Mouse (Mus musculus) granulocyte monocyte progenitor cell, adult 5-6 weeks (primary cell): Measurements from ENCODE around the gene Twsg1. TPM values are rescaled to one million over a fixed set of nuclear protein-coding genes. Genes with fewer than 3 reads are reported as not detected.

Experiments used
- ATAC-seq: replicated peaks from 2 replicates; pipeline ENCODE4 v1.8.0; 2016; ENCODE audit warnings: mild to moderate bottlenecking, moderate TSS enrichment, inconsistent platforms; ENCODE audit not compliant: poor library complexity, severe bottlenecking
- total RNA-seq, 2 experiments: library from RNA; stranded (forward) in 1 of 2; stranded (reverse) in 1 of 2; fragments of 200-712, 200-1000 nt in 1 of 2; fragments of >200 nt in 1 of 2; fragmentation: Nextera tagmentation in 1 of 2; gene quantifications; 2 replicates each; pipeline ENCODE4 v1.2.3; 2014 to 2017

The Twsg1 gene
- total RNA-seq, 2 experiments from 2014 or later: 10.5 to 28.0 TPM

DNA sequence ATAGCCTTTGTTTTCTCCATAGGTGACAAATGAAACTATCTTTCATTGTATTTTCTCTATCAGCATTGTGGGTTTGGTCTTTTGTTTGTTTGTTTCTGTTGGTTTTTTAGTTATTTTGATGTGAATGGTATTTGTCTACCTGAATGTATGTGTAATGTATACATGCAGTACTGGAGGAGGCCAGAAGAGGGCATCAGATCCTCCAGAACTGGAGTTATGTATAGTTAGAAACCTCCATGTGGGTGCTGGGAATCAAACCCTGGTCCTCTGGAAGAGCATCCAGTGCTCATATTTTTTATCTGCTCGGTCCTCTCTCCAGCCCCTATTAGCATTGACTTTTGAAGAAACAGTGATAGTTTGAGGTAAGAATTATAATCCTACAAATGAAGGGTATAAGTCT, 48.0 kb downstream of the Twsg1 start:
- no peak for ATAC-seq

DNA sequence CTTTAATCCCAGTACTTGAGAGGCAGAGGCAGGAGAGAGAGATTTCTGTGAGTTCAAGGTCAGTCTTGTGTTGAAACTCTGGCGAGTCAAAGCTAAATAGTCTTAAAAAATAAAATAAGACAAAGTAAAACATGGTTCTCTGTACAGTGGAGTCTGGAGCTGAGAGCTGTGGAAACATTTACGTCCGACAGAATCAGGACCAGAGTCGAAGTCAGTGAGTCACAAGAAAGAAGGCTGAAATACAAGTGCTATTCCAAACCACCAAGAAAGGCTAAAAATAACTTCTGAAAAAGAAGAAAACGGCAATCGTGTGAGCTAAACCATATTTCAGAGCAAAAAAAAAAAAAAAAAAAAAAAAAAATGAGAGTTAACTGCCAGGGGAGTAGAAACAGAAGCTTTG, 48.7 kb downstream of the Twsg1 start:
- no peak for ATAC-seq

DNA sequence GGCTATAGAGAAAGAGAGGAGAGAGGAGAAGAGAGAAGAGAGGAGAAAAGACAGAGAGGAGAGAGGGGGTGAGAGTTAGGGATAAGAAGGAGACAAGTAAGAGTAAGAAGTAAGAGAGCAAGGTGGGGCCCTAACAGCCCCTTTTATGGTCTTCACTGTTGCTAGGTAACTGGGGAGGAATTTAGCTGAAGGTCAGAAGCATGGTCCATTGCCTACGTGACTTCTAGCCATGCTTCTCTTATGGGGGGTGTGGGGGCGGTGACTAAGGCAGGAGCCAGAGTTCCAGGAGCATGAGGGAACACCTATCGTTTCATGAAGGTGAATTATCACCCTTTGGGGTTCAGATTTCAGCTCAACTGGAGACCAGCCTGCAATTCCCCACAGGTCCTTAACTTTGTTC, 55.0 kb downstream of the Twsg1 start:
- no peak for ATAC-seq

DNA sequence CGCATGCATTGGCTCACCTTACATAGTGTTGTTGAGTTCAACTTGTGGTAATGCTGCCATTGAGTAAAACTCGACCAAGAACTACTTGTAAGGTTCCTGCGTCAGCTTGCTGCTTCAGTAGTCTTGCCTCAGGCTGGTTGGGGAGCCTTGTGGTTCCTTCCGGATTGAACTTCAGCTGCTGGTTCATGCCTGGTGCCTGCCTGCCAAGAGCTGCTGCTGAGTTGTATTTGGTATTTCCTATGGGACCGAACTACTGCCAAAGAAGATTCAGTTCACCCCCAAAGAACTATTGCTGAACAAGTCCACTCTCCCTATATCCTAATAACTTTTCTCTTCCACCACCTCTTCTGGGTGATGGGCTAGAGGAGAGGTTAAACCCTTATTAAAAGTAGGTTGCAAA, 61.5 kb downstream of the Twsg1 start:
- no peak for ATAC-seq

DNA sequence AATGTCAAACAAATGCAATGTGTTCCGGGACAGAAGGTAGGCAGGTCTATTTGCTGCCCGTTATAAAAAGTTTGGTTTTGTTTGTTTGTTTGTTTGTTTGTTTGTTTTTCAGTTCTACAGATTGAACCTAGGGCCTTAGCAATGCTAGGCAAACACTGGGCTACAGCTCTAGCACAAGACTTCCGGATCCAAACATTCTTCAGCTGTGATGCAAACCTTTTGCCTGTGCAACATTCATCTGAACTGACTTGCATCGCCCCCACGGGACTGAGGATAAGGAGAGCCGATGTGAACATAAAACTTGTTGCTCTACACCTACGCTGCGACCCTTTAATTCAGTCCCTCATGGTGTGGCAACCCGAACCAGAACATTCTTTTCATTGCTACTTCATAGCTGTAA, 64.5 kb downstream of the Twsg1 start:
- peak; percentile 10; the same call in 1 of the 2 replicates for ATAC-seq

DNA sequence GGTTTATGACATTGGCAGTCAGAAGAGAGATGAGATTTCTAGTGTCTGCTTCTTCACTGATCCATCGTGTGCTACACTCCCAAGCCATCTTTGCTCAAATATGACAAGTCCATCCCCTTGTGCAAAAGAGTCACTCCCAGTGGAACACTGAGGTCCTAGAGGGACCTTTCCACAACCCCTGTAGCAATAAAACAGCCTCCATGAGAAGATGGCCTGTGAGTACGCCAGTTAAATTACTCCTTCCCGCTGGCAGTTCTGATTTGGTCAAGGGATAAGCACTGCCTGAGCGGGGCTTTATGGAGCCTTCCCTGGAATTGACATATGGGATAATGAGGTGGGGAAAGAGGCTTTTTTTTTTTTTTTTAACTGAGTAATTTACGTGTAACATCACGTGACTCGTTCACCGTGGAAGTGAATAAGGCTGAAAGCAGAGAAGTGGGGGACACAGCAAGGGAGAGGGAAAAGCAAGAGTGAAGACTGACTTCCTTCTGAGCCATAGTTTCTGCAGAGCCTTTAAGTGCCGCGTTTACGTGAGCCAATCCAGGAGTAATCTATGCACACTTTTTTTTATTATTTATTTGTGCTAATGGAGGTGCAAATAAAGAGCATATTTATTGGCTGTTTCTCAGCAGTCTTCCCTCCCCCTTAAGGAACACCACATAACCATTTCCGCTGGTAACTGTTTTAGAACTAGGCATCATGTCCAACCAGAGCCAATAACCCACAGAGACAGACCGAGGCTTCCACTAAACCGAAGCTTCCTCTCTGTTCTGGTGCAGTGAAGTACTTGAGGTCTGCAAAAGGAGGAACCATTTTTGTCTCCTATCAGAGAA, 65.1 kb downstream of the Twsg1 start, which contains the start of gene Ralbp1:
TSS of gene Ralbp1 (minus strand) at position 102 of the 833 bp plus-strand sequence.
- peak; percentile 50 for ATAC-seq

DNA sequence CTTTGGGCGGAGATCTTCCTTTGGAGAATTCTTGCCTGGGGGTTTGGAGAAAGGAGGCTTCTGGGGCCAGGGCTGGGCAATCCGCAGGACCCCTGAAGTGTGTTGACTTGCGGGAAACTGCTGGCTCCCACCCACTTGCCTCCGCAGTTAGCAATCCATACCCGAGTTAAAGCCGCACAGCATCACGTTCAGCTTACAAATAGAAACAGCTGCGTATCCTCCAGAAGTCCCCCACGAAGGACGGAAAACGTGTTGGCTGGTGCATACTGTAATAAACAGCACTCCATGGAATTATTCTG, 65.7 kb downstream of the Twsg1 start:
- ATAC-seq: no peak

DNA sequence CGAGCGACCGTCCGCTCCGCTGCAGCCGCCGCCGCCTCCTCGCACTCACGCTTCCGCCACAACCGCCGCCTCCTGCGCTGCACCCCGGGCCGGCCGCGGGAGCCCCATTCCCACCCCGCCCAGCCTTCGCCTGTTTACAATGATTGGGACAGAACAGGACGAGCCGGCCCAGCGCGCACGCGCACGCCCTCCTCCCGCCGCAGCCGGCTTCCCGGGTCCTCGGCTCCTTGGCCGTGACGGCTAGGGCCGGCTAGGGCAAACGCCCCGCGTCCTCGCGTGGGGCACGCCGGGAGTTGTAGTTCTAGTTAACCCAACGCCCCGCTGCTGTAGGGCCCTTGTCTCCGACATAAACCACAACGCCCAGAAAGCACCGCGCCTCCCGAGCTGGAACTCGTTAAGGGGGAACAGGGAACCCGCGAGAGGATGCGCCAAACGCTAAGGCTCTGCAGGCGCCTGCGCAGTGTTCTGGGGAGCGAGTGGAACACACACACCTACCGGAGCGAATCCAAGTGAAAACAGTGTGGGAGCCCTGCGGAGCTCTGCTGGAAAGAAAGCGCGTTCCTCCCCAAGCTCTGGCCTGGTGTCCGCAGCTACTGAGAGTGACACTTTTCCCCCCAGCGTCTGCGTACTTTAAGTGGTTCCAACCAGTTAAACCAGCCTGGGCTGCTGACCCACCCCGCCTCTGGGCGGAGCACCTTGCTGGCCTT, 66.2 kb downstream of the Twsg1 start:
- peak; percentile 80 for ATAC-seq

DNA sequence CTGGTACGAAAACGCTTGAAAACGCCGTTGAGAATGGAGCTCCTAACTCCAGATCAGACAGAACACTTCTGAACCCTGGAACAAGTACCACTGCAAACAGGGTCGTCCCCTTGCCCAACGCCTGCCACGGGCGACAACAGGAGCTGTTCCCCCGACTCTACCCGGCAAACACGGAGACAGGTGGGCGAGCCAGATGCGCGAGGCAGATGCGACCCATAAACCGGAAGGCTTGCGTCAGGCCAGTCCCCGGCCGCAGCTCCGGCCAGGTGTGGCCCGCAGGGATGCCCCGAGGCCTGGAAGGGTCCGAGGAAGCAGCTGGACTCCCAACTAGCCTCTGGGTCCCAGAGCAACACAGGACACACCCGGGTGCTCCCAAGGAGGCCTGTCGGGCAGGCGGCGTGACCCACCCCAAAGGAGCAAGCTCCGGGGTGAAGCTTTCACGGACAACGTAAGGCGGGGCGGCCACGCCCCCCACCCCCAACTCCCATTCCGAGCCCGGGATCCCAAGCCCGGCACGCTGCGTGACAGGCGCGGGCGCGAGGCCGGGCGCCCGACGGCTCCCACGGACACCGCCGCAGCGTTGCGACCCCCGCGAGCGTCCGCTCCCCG, 66.9 kb downstream of the Twsg1 start:
- ATAC-seq: peak; percentile 15

DNA sequence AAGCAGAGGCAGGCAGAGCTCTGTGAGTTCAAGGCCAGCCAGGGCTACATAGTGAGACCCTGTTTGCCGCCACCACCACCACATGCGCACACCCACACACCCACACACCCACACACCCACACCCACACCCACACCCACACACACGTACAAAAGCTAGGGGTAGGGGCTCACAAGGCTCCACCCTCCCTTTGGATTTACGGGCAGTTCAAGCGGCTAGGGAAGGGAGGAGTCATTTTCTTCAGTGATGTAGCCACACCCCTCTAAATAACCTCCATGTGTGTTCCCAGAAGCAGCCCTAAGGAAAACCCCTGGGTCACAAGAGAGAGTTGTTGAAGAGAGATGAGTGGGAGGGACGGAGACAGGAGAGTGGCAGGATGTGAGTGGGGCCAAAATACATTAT, 74.0 kb downstream of the Twsg1 start:
- no peak for ATAC-seq

DNA sequence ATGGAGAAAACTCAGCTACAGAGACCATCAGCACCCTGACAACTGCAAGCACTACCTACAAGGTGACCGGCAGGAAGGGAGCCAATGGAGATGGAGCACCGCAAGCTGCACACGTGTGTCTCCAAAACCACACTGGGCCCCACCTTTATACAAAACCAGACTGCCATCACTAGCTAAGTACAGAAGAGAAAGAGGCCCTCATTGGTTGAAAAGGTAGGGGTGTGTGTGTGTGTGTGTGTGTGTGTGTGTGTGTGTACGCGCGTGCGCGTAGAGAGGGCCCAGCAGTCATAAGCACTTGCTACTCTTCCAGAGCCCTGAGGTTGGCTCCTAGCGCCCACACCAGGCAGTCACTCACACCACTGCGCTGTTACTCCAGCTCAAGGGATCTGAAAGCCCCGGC, 77.2 kb downstream of the Twsg1 start:
- no peak for ATAC-seq

DNA sequence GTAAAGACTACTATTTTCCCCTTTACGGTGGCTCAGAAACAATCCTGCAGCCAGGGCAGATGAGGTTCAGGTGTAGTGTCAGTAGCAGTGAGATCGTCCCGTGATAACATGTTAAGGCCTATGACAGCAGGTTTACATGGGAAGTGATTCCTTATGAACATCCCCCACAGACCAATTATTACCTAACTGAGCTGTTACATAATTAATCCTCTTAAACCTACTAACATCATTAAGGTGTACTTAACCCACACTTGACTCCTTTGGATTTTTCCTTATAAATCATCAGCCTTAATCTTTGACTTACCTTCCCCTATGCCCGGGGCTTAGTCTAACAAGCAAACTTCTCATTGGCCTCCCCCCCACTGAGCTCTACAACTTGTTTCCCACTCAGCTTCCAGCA, 77.9 kb downstream of the Twsg1 start:
- ATAC-seq: no peak

DNA sequence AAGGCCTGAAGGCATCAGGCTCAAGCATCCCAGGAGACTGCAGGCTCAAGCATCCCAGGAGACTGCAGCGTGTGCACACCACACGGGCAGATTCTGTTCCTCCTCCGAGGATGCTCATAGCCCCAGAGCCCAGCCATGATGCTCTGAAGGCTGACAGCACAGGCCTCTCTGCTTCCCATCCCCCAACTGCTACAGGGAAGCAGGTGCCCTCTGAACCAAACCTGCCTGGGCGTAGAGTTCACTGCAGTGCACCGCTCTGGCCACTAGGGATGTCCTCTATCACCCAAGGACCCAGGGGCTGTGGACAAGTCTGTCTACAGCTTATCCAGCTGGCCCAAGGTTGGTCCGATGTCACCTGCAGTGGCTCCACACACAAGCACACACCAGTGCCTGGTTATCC, 78.4 kb downstream of the Twsg1 start:
- ATAC-seq: peak; percentile 74

DNA sequence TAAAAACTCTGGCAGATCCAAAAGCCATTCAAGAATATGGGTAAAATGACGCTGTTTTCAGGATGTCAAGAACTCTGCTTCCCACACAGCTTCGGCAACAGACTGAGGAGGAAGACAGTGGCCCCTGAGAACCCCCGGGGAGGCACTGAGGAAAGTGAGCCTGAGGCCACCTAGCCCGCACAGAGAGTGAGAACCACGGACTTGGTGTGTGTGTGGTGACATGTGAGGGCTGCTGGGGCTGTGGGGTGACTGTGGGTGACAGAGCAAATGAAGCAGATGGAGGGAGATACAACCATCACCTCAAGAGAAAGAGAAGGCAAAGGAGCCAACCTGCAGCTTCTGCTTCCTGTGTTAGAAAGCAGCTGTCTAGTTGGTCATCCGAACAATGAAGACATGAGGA, 79.0 kb downstream of the Twsg1 start:
- ATAC-seq: no peak

Other genes starting within 250 kb of the Twsg1 start
- 48.3 and 56.7 TPM in 2 replicates for gene Rab31, start 178.5 kb downstream of the Twsg1 start, total RNA-seq (2014; fragmentation: Nextera tagmentation)
- 73.6 and 82.1 TPM in 2 replicates for gene Rab31, start 178.5 kb downstream of the Twsg1 start, total RNA-seq (2017)
- 76.3 and 77.3 TPM in 2 replicates for gene Ppp4r1, start 168.7 kb downstream of the Twsg1 start, total RNA-seq (2014; fragmentation: Nextera tagmentation)
- 42.0 and 101 TPM in 2 replicates for gene Ppp4r1, start 168.7 kb downstream of the Twsg1 start, total RNA-seq (2017)
- 40.5 and 41.4 TPM in 2 replicates for gene Ralbp1, start 65.4 kb downstream of the Twsg1 start, total RNA-seq (2014; fragmentation: Nextera tagmentation)
- 71.5 and 76.3 TPM in 2 replicates for gene Ralbp1, start 65.4 kb downstream of the Twsg1 start, total RNA-seq (2017)
- gene Ankrd12, start 125.9 kb upstream of the Twsg1 start, total RNA-seq (2014; fragmentation: Nextera tagmentation): 63.2 and 66.1 TPM in 2 replicates
- gene Ankrd12, start 125.9 kb upstream of the Twsg1 start, total RNA-seq (2017): 44.9 and 62.0 TPM in 2 replicates
- gene Ndufv2, start 150.3 kb upstream of the Twsg1 start, total RNA-seq (2014; fragmentation: Nextera tagmentation): 203 and 207 TPM in 2 replicates
- gene Ndufv2, start 150.3 kb upstream of the Twsg1 start, total RNA-seq (2017): 229 and 314 TPM in 2 replicates
- gene Washc1, start 160.3 kb upstream of the Twsg1 start, total RNA-seq (2014; fragmentation: Nextera tagmentation): 19.3 and 28.6 TPM in 2 replicates
- 22.5 and 25.5 TPM in 2 replicates for gene Washc1, start 160.3 kb upstream of the Twsg1 start, total RNA-seq (2017)
- 21.8 and 28.2 TPM in 2 replicates for gene Ddx11, start 172.3 kb upstream of the Twsg1 start, total RNA-seq (2014; fragmentation: Nextera tagmentation)
- 21.5 and 24.0 TPM in 2 replicates for gene Ddx11, start 172.3 kb upstream of the Twsg1 start, total RNA-seq (2017)